Mouse (Mus musculus) E14TG2a.4 (cell line): ENCODE results near the gene Itpr1.

Experiments used
- CTCF ChIP-seq: conservative IDR thresholded peaks from 2 replicates; pipeline ENCODE4 v1.5.1; 2014; ENCODE audit warnings: low read length
- NANOG ChIP-seq: IDR thresholded peaks from 2 replicates; pipeline ENCODE4 v1.6.1; 2014; ENCODE audit warnings: borderline replicate concordance, low read length, mixed read lengths
- POU5F1 ChIP-seq: IDR thresholded peaks from 2 replicates; pipeline ENCODE4 v1.6.1; 2014; ENCODE audit warnings: low read length, borderline replicate concordance

- no peak for TF ChIP-seq CTCF
- no peak for TF ChIP-seq POU5F1
- no peak for TF ChIP-seq NANOG
These were observed 191.8 kb downstream of the Itpr1 start for GRCm38 (mm10) chr6:108404736-108405135.
